Mouse (Mus musculus) brown adipose tissue, adult 24 weeks (tissue): Measurements from ENCODE around the gene BC030867. TPM values are rescaled to one million over a fixed set of nuclear protein-coding genes. Genes with fewer than 3 reads are reported as not detected.

Source experiments
- H3K27ac ChIP-seq: fragments of 200-500 bp; replicated peaks from 2 replicates; pipeline ENCODE4 v1.5.1; 2012; ENCODE audit warnings: low read depth, mild to moderate bottlenecking, low read length
- H3K4me1 ChIP-seq: fragments of 200-500 bp; 2 replicates; pipeline ENCODE4 v1.6.1; 2012; ENCODE audit warnings: low read length, mixed read lengths; ENCODE audit not compliant: control insufficient read depth, insufficient read depth, insufficient read length
- H3K4me3 ChIP-seq: fragments of 200-500 bp; 2 replicates; pipeline ENCODE4 v1.5.1; 2012; ENCODE audit warnings: low read depth, mild to moderate bottlenecking, low read length, moderate library complexity; ENCODE audit not compliant: insufficient read depth
- polyA plus RNA-seq: library from polyadenylated mRNA; stranded (reverse); fragments of >200 nt; gene quantifications from 2 replicates; pipeline ENCODE4 v1.2.4, GENCODE M21; 2012; ENCODE audit not compliant: missing spikeins, insufficient read depth, insufficient read length

Gene BC030867
- polyA plus RNA-seq, 1 experiment: not detected

DNA sequence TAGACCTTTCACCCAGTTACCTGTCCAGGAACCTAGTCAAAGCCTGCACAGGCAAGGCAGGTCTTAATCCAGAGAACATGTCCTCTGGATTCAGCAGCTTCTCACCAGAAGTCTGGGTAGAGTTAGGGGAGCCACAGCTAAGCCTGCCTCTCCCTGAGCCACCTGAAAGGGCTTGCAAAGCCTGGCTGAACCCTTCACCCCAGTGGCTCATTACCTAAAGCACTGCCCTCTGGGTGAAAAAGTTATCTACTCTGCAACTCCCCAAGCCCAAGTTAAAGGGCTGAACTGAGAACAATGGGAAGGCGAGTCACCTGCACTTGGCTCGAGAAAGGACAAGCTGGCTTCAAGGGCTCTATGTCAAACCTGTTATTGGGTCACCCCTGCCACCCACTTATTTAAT is 55.5 kb downstream of the BC030867 start:
- no peaks in the 10 kb centered on the region for H3K4me1 ChIP-seq
- H3K4me3 ChIP-seq: no peak overlapping the region
- H3K27ac ChIP-seq: no peak overlapping the region

DNA sequence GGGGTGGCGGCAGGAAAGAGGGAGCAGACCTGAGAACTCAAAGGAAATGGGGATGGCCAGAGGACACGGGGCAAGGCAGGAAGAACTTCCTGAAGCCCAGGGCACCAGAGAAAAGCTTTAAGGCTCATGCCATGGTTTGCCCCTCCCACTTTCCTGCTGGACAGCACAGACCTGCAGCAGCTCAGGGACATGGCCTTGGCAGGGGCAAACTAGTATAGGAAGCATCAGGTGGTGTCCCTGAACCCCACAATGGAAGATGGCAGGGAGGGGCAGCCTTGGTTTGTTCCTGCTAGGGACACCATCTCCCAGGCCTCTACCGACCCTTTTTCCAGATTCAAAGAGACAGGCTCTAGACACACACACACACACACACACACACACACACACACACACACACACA is 56.7 kb downstream of the BC030867 start:
- no peak overlapping the region for H3K27ac ChIP-seq
- peaks cover 9% of the 10 kb centered on the region for H3K4me1 ChIP-seq
- H3K4me3 ChIP-seq: no peak overlapping the region

DNA sequence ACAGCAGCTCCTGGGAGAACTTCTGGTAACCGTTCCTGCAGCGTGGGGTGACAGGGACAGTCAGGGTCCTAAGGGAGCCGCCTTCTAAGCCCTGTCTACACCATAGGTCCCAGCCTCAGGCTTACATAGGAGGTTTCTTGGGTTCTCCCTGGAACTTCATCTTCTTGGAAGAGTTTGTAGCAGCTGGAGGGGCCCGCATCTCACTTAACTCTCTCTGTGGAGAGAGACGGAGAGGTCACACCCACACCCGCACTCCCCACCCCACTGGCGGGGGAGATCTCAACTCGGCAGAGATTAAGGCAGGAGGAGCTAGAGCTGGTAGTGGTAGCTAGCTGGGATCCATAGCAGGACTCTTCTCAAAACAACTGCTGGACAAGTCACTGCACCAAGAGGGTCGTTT is 59.4 kb downstream of the BC030867 start:
- peaks cover 13% of the 10 kb centered on the region for H3K4me1 ChIP-seq
- no peak overlapping the region for H3K4me3 ChIP-seq
- H3K27ac ChIP-seq: no peak overlapping the region

DNA sequence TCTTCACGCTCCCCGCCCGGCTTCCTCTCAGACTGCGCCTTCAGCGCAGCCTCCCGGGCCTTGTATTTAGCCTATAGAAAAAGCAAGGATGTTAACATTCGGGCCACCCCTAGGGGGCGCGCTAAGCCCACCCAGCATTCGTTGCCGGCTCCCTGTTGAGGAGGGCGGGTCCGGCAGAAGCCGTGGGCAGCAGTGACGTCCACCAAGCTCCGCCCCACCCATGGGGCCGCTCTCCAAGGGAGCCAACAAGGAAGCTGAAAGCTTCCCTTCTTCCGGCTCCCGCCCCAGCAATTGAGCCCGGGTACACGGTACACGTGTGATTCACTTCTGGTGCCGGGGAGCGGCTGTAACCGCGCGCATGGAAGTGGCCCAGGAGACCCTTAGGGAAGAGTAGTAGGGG is 60.3 kb downstream of the BC030867 start:
- Histone ChIP-seq H3K4me1 (peaks cover 13% of the 10 kb centered on the region), H3K4me3 (peak overlapping the region; percentile 55), H3K27ac (peak overlapping the region; percentile 20; the same call in 1 of the 2 replicates)

DNA sequence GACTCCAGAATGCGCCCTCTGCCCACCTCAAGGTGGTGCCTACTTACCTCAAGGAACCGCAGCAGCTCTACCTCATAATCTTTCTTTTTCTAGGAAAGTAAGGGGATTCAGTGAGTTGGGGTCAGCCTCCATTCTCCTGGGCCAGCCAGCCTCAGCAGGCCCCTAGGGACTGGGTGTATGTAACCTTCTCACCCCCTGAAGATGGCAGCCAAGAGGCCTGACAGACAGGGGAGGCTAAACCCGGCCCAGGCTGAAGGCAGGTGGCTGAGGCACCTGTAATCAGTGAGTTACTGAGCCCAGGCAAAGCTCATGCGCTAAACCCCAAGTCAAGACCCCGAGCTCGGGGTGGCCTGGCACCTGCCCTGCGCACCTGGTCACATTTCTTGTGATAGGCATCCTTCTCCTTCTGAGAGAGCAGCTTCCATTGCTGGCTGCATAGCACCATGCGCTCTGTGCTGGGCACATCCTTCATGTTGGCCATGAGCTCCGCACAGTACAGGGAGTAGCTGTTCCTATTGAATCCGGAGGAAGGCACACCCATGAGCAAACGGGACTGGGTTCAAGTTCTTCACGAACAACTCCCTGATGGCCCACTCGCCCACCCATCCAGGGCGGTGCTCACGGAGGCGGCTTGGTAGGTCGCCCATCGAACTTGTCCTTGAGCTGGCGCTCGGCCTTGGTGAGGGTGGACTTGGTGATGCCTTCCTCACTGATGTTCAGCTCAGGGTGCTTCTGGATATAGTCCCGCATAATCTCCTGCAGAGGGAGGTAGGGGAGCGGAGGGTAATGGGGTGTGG is 61.3 kb downstream of the BC030867 start:
- no peak overlapping the region for H3K27ac ChIP-seq

GRCm38 (mm10) chr11:102310768-102311695 is 62.4 kb downstream of the BC030867 start:
- Histone ChIP-seq H3K4me3 (no peak overlapping the region; the same call in 1 of the 2 replicates), H3K27ac (no peak overlapping the region), H3K4me1 (peaks cover 13% of the 10 kb centered on the region)

More for the DNA sequence above, 61.3 kb downstream of the BC030867 start:
- Histone ChIP-seq H3K4me1 (peaks cover 13% of the 10 kb centered on the region), H3K4me3 (peak overlapping the region; percentile 55; the same call in 1 of the 2 replicates)

DNA sequence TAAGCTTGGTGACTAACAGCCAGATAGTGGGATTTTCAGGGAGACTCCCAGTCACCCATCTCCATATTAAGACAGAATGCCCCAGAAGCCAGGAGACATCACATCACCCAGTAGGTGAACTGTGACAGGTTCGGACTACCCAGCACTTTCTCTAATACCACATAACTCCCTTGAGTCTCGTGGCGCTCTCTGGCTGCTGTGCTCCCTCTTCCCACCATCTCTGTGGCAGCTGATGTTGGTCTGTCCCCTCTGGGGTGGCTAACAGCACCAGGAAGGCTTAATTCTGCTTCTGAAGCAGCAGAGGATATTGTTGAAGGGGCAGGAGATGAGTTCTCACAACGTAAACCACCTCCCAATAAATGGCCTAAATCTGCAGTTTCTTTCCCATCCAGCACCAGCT is 63.3 kb downstream of the BC030867 start:
- no peak overlapping the region for H3K4me3 ChIP-seq
- peaks cover 13% of the 10 kb centered on the region for H3K4me1 ChIP-seq
- no peak overlapping the region for H3K27ac ChIP-seq

DNA sequence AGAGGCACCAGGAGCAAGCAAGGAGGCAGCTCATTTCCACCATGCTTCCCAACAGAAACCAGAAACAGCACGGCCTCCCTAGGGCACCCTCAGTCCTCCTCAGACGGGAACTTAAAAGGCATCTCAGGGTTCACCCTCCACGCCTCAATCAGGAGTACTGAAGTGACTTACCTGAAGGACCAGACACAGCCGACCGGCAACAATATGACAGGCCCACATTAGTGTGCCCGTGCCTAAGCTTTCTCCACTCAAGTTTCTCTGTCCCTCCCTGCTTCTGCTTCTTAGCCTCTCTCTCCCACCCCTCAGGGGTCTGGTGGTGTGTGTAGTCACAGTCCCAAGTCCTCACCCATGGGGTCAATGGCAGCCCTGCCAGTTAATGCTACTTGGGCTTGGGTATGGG is 63.9 kb downstream of the BC030867 start:
- no peak overlapping the region for H3K27ac ChIP-seq

DNA sequence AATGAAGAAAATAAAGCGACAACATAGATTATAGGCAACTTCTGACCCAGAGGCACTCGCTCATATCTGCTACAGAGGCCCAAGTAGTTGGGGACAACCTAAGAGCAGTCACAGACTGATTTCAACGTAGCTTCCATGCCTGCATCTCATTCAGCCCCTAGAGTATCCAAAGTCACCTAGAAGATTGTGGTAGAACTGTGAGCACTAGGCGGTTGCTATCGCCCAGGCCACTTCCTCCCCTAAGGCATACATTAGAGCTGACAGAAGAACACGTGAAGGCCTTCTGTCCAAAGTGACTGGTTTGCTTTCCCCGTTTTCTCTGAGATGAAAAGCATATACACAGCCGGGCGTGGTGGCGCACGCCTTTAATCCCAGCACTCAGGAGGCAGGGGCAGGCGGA is 65.6 kb downstream of the BC030867 start:
- Histone ChIP-seq H3K27ac (no peak overlapping the region), H3K4me1 (peaks cover 13% of the 10 kb centered on the region), H3K4me3 (no peak overlapping the region)

More for the DNA sequence above, 63.9 kb downstream of the BC030867 start:
- Histone ChIP-seq H3K4me3 (no peak overlapping the region), H3K4me1 (peaks cover 13% of the 10 kb centered on the region)

Other genes starting within 250 kb of the BC030867 start
- 0.54 and 0.87 TPM in 2 replicates for gene Mpp3, start 220.4 kb upstream of the BC030867 start, polyA plus RNA-seq
- gene Cd300lg, start 207.4 kb upstream of the BC030867 start, polyA plus RNA-seq: 37.7 and 46.4 TPM in 2 replicates
- 3.7 and 7.0 TPM in 2 replicates for gene Mpp2, start 160.4 kb upstream of the BC030867 start, polyA plus RNA-seq
- gene Ppy, start 147.6 kb upstream of the BC030867 start, polyA plus RNA-seq: not detected in 2 replicates
- not detected in 2 replicates for gene Pyy, start 141.1 kb upstream of the BC030867 start, polyA plus RNA-seq
- not detected in 2 replicates for gene Nags, start 103.4 kb upstream of the BC030867 start, polyA plus RNA-seq
- gene Tmem101, start 92.5 kb upstream of the BC030867 start, polyA plus RNA-seq: 3.3 and 7.9 TPM in 2 replicates
- gene Lsm12, start 63.6 kb upstream of the BC030867 start, polyA plus RNA-seq: 93.7 and 101 TPM in 2 replicates
- 41.4 and 51.7 TPM in 2 replicates for gene G6pc3, start 59.3 kb upstream of the BC030867 start, polyA plus RNA-seq
- gene Hdac5, start 18.7 kb upstream of the BC030867 start, polyA plus RNA-seq: 42.2 and 61.6 TPM in 2 replicates
- gene Asb16, start 19.9 kb downstream of the BC030867 start, polyA plus RNA-seq: 0.48 and 1.0 TPM in 2 replicates
- 20.5 and 24.2 TPM in 2 replicates for gene Tmub2, start 36.0 kb downstream of the BC030867 start, polyA plus RNA-seq
- 11.6 and 13.1 TPM in 2 replicates for gene Atxn7l3, start 47.7 kb downstream of the BC030867 start, polyA plus RNA-seq
- gene Ubtf, start 70.9 kb downstream of the BC030867 start, polyA plus RNA-seq: 41.7 and 47.6 TPM in 2 replicates
- gene Slc4a1, start 117.3 kb downstream of the BC030867 start, polyA plus RNA-seq: 1.2 TPM in 1 of 2 replicates, not detected in the other
- not detected in 2 replicates for gene Rundc3a, start 144.5 kb downstream of the BC030867 start, polyA plus RNA-seq
- gene Slc25a39, start 159.1 kb downstream of the BC030867 start, polyA plus RNA-seq: 397 and 609 TPM in 2 replicates
- gene Grn, start 181.4 kb downstream of the BC030867 start, polyA plus RNA-seq: 57.5 and 78.8 TPM in 2 replicates
- gene Fam171a2, start 198.8 kb downstream of the BC030867 start, polyA plus RNA-seq: 0.63 and 1.0 TPM in 2 replicates
- gene Itga2b, start 221.2 kb downstream of the BC030867 start, polyA plus RNA-seq: 1.4 and 2.0 TPM in 2 replicates